Mouse (Mus musculus): ENCODE data around the gene Zfp11.
"Not testable (repeated sequence)": the region's sequence is repeated elsewhere in the genome, so short reads cannot be mapped to it uniquely, and the experiment has no call there.

Gene Zfp11

GRCm38 (mm10) chr5:129670036-129670458 lies at the start of gene Zfp11:
Gene Zfp11 (minus strand): TSS chr5:129670099.
- DNase-seq (ENCODE audit: low spot score): peak; percentile 77

GRCm38 (mm10) chr5:129717016-129717415 lies 47.1 kb upstream of the Zfp11 start:
- no peak for DNase-seq (ENCODE audit: low spot score)

GRCm38 (mm10) chr5:129715326-129715861 lies 45.5 kb upstream of the Zfp11 start, which contains the start of gene Mrps17:
Gene Mrps17 (plus strand): TSS chr5:129715497.
- DNase-seq (ENCODE audit: low spot score): peak; percentile 90

- no peak for DNase-seq (ENCODE audit: low spot score)
Measured at GRCm38 (mm10) chr5:129708412-129708811, 38.5 kb upstream of the Zfp11 start, which contains the start of gene Sept14. Gene Sept14 (minus strand): TSS chr5:129708512.

- DNase-seq (ENCODE audit: low spot score): no peak
Measured at GRCm38 (mm10) chr5:129703368-129703767, 33.5 kb upstream of the Zfp11 start.

GRCm38 (mm10) chr5:129701706-129702105 lies 31.8 kb upstream of the Zfp11 start:
- no peak for DNase-seq (ENCODE audit: low spot score)

- no peak for DNase-seq (ENCODE audit: low spot score)
Measured at GRCm38 (mm10) chr5:129700506-129700905, 30.6 kb upstream of the Zfp11 start.

GRCm38 (mm10) chr5:129690528-129690927 lies 20.6 kb upstream of the Zfp11 start:
- no peak for DNase-seq (ENCODE audit: low spot score)

- peak; percentile 5 for DNase-seq (ENCODE audit: low spot score)
Measured at GRCm38 (mm10) chr5:129687621-129688020, 17.7 kb upstream of the Zfp11 start.

- not testable (repeated sequence) for DNase-seq (ENCODE audit: low spot score)
Measured at GRCm38 (mm10) chr5:129685141-129685540, 15.2 kb upstream of the Zfp11 start.

GRCm38 (mm10) chr5:129669453-129670035 lies 355 bp downstream of the Zfp11 start:
- no peak for DNase-seq (ENCODE audit: low spot score)

GRCm38 (mm10) chr5:129667851-129668250 lies 2.0 kb downstream of the Zfp11 start:
- no peak for DNase-seq (ENCODE audit: low spot score)

- DNase-seq (ENCODE audit: low spot score): no peak
Measured at GRCm38 (mm10) chr5:129666271-129666909, 3.5 kb downstream of the Zfp11 start.

- DNase-seq (ENCODE audit: low spot score): no peak
Measured at GRCm38 (mm10) chr5:129664090-129664489, 5.8 kb downstream of the Zfp11 start.

- no peak for DNase-seq (ENCODE audit: low spot score)
Measured at GRCm38 (mm10) chr5:129657931-129658330, 12.0 kb downstream of the Zfp11 start.

- DNase-seq (ENCODE audit: low spot score): no peak
Measured at GRCm38 (mm10) chr5:129657016-129657415, 12.9 kb downstream of the Zfp11 start.

GRCm38 (mm10) chr5:129650858-129651257 lies 19.0 kb downstream of the Zfp11 start:
- DNase-seq (ENCODE audit: low spot score): no peak

- DNase-seq (ENCODE audit: low spot score): not testable (repeated sequence)
Measured at GRCm38 (mm10) chr5:129632270-129633250, 37.3 kb downstream of the Zfp11 start.

- DNase-seq (ENCODE audit: low spot score): not testable (repeated sequence)
Measured at GRCm38 (mm10) chr5:129626586-129626985, 43.3 kb downstream of the Zfp11 start.

GRCm38 (mm10) chr5:129626099-129626498 lies 43.8 kb downstream of the Zfp11 start:
- DNase-seq (ENCODE audit: low spot score): no peak

- DNase-seq (ENCODE audit: low spot score): no peak
Measured at GRCm38 (mm10) chr5:129621361-129621760, 48.5 kb downstream of the Zfp11 start.

GRCm38 (mm10) chr5:129620600-129620999 lies 49.3 kb downstream of the Zfp11 start:
- not testable (repeated sequence) for DNase-seq (ENCODE audit: low spot score)
